Mouse (Mus musculus) adrenal gland, adult 18-20 months (tissue): ENCODE data around the gene Sap18b. TPM values are rescaled to one million over a fixed set of nuclear protein-coding genes. Genes with fewer than 3 reads are reported as not detected.

Experiments
- DNase-seq, 2 experiments: peaks; one replicate each; pipeline ENCODE4 v3.0.0; 2021 to 2022; ENCODE audit warnings: low spot score in 2 of 2
- total RNA-seq, 2 experiments: library from RNA; stranded (reverse); gene quantifications; 1 replicate in 1 of 2; 2 replicates in 1 of 2; pipeline ENCODE4 v1.2.3; 2021

Sap18b gene
- total RNA-seq, 2 experiments from 2014 or later = 163 to 197 TPM

DNA sequence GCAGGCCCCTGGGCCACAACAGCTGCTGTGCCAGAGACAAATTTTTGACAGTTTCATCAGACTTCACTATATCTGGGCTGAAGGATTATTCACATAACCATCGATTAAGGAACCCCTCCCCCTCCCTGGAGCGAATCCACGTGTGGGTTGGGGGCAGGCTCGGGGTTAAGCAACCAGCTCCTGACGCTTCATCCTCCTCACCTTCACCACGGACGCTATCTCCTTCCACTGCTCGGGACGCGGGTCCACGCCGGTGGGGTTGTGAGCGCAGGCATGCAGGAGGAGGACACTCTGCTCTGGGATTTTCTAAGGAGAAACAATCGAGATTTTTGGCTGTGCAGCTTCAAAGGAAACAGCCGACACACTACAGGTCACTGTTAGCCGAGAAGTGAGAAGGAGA lies 46.5 kb downstream of the Sap18b start:
- no peak for DNase-seq

DNA sequence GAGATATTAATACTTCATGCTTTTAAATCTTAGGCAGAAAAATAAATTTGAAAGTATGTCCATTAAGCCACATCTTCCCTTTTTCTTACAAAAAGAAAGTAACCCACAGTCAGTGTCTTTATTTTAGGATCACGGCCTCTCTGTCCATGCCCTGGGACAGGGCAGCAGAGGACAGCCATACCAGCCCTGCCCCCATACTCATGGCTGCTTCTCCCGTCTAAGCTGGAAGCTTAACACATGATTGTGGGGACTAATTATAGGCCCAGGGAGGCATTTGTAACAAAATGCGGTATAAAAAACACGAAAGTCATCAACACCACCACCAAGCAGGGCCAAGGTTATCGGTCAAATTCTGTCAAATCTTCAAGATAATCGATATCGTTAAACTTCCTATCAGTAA lies 50.1 kb downstream of the Sap18b start:
- no peak for DNase-seq

Other genes starting within 250 kb of the Sap18b start
- gene Prss54, start 249.0 kb upstream of the Sap18b start, total RNA-seq = not detected
- gene Gins3, start 191.9 kb upstream of the Sap18b start, total RNA-seq = 1 to 10 TPM; 1.6 to 1.7 TPM
- gene Ndrg4, start 148.4 kb upstream of the Sap18b start, total RNA-seq = 10 to 100 TPM; 28.2 to 28.7 TPM
- 10 to 100 TPM; 29.0 to 38.2 TPM for gene Setd6, start 109.5 kb upstream of the Sap18b start, total RNA-seq
- gene Cnot1, start 17.9 kb upstream of the Sap18b start, total RNA-seq = 100 to 1,000 TPM; 119 to 147 TPM
- 10 to 100 TPM; 13.3 to 20.4 TPM for gene Slc38a7, start 28.2 kb downstream of the Sap18b start, total RNA-seq
- 100 to 1,000 TPM; 103 to 127 TPM for gene Got2, start 63.2 kb downstream of the Sap18b start, total RNA-seq